Mouse (Mus musculus): ENCODE results near the gene Acrv1.
A peak's percentile ranks its signal among the peaks of the same experiment; 100 is the strongest.
"Not testable (repeated sequence)": the region's sequence is repeated elsewhere in the genome, so short reads cannot be mapped to it uniquely, and the experiment has no call there.

Gene Acrv1

DNA sequence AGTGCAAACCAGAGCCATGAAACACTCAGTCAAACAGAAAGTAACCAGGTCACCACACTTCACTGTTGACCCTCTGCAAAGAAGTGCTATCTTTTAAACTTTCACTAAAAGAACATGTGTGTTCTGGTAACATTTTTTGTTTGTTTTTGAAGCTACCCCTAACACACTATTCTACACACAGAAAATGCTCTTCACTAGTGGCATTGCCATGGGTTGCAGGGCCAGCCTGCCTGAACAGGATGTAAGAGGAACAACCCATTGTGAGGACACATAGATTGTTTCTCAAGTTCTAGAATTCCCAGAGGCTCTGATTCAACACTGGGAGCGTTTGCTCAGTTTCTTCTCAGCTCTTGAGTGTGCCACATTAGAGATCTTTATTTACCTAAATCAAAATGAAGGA is at the start of gene Acrv1:
Gene Acrv1, plus strand, starts transcription at position 301 of the 400 bp plus-strand sequence.
- no peak for DNase-seq

DNA sequence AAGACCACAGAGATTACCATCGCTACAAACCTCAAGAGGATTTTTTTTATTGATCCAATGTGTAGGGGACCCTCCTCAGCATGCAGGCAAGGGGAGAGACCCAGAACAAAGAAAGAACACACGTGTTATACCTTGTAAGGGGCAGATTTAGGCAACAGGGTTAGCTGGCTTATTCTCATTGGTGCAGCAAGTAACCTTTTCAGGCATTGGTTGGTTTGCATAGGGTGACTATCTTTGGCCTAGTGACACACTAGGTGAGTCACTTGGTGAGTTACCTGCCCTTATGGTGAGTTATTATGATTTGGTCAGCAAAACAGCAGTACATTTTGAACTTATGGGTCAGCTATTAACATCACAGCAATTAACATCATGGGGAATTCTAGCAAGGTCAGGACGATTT is 49.7 kb upstream of the Acrv1 start, which contains the start of gene A630095E13Rik:
Gene A630095E13Rik, minus strand, starts transcription at position 101 of the 400 bp plus-strand sequence.
- DNase-seq: not testable (repeated sequence)

DNA sequence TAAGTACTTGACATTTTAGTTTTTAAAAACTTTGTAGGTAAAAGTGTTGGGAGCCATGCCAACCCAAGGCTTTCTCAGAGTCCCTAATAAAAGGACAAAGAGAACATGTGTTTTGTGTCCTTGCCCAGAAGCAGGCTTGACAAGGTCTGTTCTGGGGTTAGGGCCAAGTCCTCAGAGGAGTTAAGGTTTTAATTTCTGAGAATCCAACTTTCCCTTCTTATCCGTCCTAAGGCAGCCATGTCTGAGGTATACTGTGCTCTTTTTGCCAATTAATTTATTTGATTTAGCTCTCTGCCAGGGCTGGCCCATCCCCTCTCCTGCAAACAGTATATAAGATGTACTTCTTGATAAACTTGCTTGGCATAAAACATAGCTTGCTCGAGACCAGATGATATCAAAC is 11.6 kb upstream of the Acrv1 start:
- DNase-seq: no peak

DNA sequence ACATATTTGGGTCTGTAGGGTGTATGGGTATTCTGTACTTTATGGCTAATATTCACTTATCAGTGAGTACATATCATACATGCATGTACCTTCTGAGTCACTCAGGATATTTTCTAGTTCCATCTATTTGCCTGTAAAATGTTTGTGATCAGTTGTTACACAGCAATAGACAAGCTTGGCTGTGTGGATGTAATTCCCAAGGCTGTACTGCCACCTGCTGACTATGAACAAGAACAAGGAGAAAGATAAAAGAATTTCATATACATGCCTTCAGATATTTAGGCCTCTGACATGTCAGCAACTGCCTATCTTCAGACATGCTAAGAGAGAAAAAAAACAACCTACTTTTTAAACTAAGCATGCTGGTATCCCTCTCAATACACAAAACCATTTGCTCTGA is 5.7 kb upstream of the Acrv1 start:
- DNase-seq: no peak

DNA sequence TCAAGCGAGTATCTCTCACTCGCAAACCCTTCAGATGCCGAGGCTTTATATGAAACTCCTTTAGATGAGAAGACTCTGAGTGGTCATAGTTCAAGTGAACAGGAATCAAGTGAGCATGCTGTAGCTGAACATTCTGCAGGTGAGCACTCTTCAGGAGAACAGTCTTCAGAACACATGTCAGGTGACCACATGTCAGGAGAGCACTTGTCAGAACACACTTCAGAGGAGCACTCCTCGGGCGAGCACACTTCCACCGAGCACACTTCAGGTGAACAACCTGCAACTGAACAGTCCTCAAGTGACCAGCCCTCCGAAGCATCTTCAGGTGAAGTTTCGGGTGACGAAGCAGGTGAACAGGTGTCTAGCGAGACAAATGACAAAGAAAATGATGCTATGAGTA is 1.3 kb downstream of the Acrv1 start:
- DNase-seq: no peak

DNA sequence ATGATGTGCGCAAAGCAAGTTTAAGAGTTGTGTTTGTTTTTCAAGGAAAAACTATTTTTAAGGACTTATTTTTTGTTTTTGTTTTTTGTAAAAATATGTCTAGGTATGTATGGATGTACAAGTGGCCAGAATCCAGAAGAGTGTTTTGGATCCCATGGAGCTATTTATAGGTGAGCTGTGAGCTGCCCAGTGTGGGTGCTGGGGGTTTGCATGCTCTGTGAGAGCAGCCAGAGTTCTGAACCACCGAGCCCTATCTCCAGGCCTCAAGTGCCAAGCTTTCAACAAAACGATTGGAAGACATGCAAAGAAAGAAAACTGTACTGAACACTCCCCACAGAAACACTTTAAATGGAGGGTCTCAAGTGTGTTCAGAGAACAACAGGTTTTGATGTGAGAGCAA is 12.9 kb downstream of the Acrv1 start:
- no peak for DNase-seq

DNA sequence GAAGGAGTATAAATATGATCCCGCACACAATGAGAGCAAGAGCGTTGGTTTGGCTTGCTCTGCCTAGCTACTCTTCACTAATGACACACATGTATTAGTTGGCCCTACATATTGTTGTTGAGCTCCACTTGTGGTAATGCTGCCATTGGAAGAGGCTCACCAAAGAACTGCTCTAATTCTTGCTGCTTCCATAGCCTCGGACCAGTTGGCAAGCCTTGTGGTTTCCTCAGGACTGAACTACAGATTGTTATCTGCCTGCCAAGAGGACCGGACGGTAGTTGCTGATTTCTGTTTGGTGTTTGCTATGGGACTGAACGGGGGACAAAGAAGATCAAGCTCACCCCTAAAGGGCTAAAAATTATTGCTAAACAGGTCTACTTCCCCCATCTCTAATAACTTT is 14.3 kb downstream of the Acrv1 start:
- no peak for DNase-seq

DNA sequence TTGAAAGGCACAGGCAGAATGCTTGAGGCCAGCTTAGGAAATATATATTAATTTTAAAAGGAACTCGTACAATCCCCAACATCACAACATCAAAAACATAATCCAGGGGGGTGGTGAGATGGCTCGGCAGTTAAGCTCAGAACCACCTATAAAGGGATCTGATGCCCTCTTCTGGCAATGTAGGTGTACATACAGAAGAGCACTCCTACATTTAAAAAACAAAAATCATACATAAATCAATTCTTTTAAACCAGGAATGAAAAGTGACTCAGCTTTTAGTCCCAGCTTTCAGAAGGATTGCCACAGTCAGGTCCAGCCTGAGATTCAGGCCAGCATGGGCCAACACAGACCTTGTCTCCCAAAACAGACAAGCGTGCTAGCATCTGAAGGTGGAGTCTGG is 23.6 kb downstream of the Acrv1 start:
- no peak for DNase-seq

DNA sequence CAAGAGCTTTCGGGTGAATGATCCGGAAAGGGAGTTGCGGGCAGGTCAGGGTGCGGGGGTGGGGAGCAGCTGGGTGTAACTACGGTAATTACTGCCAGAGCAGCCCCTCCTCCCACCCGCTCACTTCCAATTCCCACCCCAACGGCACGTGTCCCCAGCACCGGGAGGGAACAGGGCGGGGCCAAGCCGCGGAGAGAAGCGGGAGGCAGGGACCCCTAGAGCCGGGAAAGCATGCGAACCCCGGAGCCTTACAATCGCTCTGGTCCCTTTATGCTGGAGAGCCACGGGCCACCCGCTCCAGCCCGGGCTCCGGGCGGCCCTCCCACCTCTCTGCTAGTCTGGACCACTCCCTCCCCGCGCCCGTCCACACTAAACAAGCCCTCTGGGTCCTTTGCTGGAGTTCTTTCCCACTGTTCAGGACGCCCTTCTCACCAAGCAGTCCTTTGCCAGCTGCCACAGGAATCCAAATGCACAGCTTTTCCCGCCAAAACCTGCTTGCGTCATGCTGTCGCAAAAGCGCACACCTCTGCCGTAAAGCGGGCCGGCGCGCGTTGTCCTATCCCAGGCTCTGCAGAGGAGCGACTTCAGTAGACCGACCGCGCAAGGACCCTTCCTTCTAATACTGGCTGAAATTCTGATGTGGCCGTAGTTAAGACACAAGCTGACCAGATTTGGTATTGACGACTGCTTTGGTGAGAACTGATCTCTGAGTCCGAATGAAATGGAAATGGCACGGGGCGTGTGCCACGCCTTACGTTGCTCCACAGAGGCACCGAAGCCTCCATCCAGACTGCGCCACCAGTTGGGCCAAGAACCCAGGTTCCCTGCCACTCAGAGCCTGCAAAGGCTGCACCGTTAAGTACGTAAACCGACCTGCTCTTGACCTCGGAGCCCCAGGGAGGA is 33.4 kb downstream of the Acrv1 start:
- DNase-seq: peak; percentile 90

DNA sequence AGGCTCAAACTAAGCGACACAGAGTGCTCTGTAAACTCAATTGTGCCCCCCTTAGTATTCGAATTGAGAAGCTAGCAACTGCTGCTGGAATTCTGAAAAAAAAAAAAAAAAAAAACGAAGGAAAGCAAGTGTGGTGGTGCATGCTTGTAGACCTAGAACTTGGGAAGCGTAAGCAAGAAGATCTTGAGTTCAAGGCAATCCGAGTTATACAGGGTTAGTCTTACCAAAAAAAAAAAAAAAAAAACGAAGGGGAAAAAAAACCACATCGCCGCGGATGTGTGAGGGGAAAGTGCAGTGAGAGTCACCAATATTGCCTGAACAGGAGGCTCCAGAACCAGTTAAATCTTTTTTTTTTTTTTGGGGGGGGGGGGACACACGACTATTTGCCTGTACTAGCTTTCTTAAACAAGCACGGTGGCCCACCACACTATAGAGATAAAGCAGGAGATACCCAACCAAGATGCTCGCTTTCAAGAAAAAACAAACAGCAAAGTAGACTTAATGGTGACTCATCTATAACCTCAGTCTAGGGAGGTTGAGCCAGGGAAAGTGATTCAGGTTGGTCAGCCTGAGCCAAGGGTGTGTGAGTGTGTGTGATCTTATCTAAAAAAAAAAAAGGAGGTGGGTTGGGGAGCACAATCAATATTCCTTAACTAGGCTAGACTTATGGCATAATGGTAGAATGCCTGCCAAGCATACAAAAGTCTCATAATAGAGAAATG is 34.2 kb downstream of the Acrv1 start, which contains the start of gene Chek1:
Gene Chek1, minus strand, starts transcription at position 32 of the 722 bp plus-strand sequence.
- DNase-seq: no peak

Measured in lung, postnatal 10 days (tissue).